Mouse (Mus musculus) heart, embryonic 12.5 days (tissue): Measurements from ENCODE around the gene Jsrp1. TPM values are rescaled to one million over a fixed set of nuclear protein-coding genes. Genes with fewer than 3 reads are reported as not detected.

Source experiments
- ATAC-seq: fragments of 200-750 bp; cut with Nextera tagmentation; 2 replicates; pipeline ENCODE4 v1.8.0; 2017; ENCODE audit warnings: moderate TSS enrichment, moderate library complexity; ENCODE audit not compliant: insufficient number of reproducible peaks, low FRiP score
- H3K27ac ChIP-seq: fragments of 300-500 bp; sonication (generic); 2 replicates; pipeline ENCODE4 v1.5.1; 2016; ENCODE audit warnings: mild to moderate bottlenecking, moderate library complexity; ENCODE audit not compliant: poor library complexity, severe bottlenecking
- H3K27me3 ChIP-seq: fragments of 300-500 bp; sonication (generic); replicated peaks from 2 replicates; pipeline ENCODE4 v1.6.1; 2016; ENCODE audit warnings: mild to moderate bottlenecking, moderate library complexity
- H3K36me3 ChIP-seq: fragments of 300-500 bp; sonication (generic); 2 replicates; pipeline ENCODE4 v1.6.1; 2016; ENCODE audit warnings: mild to moderate bottlenecking, moderate library complexity
- H3K4me1 ChIP-seq: fragments of 300-500 bp; sonication (generic); replicated peaks from 2 replicates; pipeline ENCODE4 v1.6.1; 2016; ENCODE audit warnings: mild to moderate bottlenecking
- H3K4me2 ChIP-seq: fragments of 300-500 bp; sonication (generic); 2 replicates; pipeline ENCODE4 v1.6.1; 2016; ENCODE audit warnings: mild to moderate bottlenecking, moderate library complexity
- H3K4me3 ChIP-seq: fragments of 300-500 bp; sonication (generic); 2 replicates; pipeline ENCODE4 v1.5.1; 2016; ENCODE audit warnings: mild to moderate bottlenecking
- H3K9ac ChIP-seq: fragments of 300-500 bp; sonication (generic); 2 replicates; pipeline ENCODE4 v1.6.1; 2016; ENCODE audit warnings: mild to moderate bottlenecking, moderate library complexity
- H3K9me3 ChIP-seq: fragments of 300-500 bp; sonication (generic); replicated peaks from 2 replicates; pipeline ENCODE4 v1.6.1; 2016; ENCODE audit warnings: mild to moderate bottlenecking, moderate library complexity
- WGBS: fragments of 180-500 bp; shearing (Covaris S2); methylation state at CpG from one replicate; pipeline ENCODE4 v1.1.7; 2016; 5-methylcytosine and 5-hydroxymethylcytosine counted together
- polyA plus RNA-seq: library from polyadenylated mRNA; unstranded; fragments of >200 nt; fragmentation: Nextera tagmentation; extraction: Ambion mirVana; gene quantifications from 2 replicates; pipeline ENCODE4 v1.2.1, GENCODE M21; 2016

Jsrp1 gene
- polyA plus RNA-seq, 1 experiment from 2014 or later: 6.7 TPM

DNA sequence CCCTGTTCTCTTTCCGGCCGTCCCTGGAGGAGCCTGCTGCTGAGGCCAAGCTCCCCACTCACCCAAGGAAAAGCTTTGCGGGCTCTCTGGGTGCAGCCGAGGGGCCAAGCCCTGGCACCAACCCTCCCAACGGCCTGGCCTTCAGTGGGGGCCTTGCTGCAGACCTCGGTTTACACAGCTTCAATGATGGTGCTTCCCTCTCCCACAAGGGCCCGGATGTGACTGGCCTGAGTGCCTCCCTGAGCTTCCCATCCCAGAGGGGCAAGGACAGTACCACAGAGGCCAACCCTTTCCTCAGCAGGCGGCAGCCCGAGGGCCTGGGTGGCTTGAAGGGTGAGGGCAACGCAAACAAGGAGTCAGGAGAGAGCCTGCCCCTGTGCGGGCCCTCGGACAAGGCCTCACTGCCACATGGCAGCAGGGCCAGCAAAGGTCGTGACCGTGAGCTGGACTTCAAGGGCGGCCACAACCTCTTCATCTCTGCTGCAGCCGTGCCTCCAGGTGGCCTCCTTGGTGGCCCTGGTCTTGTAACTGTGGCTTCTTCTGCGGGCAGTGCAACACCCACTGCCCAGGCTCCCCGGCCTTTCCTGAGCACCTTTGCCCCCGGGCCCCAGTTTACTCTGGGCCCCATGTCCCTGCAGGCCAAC is 22.4 kb downstream of the Jsrp1 start:
- H3K9ac ChIP-seq: peak overlapping the region; percentile 54
- no peaks in the 10 kb centered on the region for H3K9me3 ChIP-seq
- peak overlapping the region; percentile 65 for H3K27ac ChIP-seq

DNA sequence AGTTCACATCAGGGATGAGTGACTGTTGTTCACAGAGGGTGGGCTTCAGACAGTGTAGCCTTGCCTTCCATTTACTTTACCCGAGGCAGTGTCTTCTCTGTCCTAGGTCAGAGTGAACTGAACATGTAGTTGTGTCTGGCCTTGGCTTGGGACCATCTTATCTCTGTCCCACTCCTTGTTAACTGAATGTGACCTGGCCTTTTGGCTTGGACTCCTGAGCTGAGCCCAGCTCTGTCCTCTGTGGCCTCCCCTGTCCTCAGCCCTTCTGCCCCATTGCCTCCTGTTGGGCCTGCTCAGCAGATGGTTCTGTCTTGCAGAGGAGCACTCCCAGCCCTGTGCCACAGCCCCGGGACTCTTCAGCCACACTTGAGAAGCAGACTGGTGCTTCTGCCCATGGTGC is 25.8 kb downstream of the Jsrp1 start:
- no peaks in the 10 kb centered on the region for H3K27me3 ChIP-seq
- 89% methylated on average over 2 of the region's 2 CpGs for WGBS

More for the DNA sequence above, 22.4 kb downstream of the Jsrp1 start:
- Histone ChIP-seq H3K27me3 (no peaks in the 10 kb centered on the region), H3K4me1 (peaks cover 24% of the 10 kb centered on the region), H3K36me3 (peaks cover 97% of the 10 kb centered on the region), H3K4me2 (no peak overlapping the region), H3K4me3 (no peak overlapping the region)
- ATAC-seq: no peak
- WGBS: 77% methylated on average over 19 of the region's 19 CpGs

DNA sequence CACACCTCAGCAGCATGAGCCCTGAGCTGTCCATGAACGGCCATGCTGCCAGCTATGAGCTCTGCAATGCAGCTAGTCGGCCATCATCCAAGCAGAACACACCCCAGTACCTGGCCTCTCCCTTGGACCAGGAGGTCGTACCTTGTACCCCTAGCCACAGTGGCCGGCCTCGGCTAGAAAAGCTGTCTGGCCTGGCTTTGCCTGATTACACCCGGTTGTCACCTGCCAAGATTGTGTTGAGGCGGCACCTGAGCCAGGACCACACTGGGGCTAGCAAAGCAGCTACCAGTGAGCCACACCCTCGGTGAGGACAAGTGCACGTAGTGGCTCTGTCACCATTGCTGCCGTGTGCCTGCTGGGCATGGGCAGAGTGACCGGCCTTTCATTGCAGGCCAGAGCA is 27.3 kb downstream of the Jsrp1 start:
- H3K9me3 ChIP-seq: no peaks in the 10 kb centered on the region
- H3K4me1 ChIP-seq: peaks cover 7% of the 10 kb centered on the region
- no peak overlapping the region for H3K9ac ChIP-seq
- peaks cover 98% of the 10 kb centered on the region for H3K36me3 ChIP-seq
- no peak overlapping the region for H3K4me3 ChIP-seq
- 92% methylated on average over 11 of the region's 11 CpGs for WGBS
- no peaks in the 10 kb centered on the region for H3K27me3 ChIP-seq
- H3K27ac ChIP-seq: no peak overlapping the region
- no peak for ATAC-seq
- H3K4me2 ChIP-seq: no peak overlapping the region

More for the DNA sequence above, 25.8 kb downstream of the Jsrp1 start:
- Histone ChIP-seq H3K9ac (no peak overlapping the region), H3K4me3 (no peak overlapping the region), H3K4me2 (no peak overlapping the region), H3K9me3 (no peaks in the 10 kb centered on the region), H3K27ac (no peak overlapping the region), H3K4me1 (peaks cover 23% of the 10 kb centered on the region), H3K36me3 (peaks cover 98% of the 10 kb centered on the region)
- ATAC-seq: no peak

DNA sequence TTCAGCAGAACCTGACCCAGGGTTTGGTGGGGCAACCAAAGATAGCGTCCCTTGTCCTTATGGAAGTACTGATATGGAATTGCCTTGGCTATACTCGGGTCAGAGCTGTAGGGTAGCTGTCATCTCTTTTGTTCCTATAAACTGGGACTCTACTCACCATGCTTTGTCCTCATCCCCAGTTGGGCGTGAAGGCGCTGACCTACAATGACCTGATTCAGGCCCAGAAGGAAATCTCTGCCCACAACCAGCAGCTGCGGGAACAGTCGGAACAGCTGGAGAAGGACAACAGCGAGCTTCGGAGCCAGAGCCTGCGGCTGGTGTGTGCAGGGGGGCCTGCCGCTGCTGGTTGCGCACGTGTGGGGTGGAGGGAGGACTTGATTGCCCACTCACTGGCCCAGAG is 28.4 kb downstream of the Jsrp1 start:
- no peak overlapping the region for H3K9ac ChIP-seq
- ATAC-seq: no peak
- H3K36me3 ChIP-seq: peaks cover 97% of the 10 kb centered on the region
- 88% methylated on average over 12 of the region's 12 CpGs for WGBS
- H3K27me3 ChIP-seq: no peaks in the 10 kb centered on the region
- no peak overlapping the region for H3K27ac ChIP-seq
- no peaks in the 10 kb centered on the region for H3K4me1 ChIP-seq
- no peaks in the 10 kb centered on the region for H3K9me3 ChIP-seq
- no peak overlapping the region for H3K4me2 ChIP-seq
- H3K4me3 ChIP-seq: no peak overlapping the region

DNA sequence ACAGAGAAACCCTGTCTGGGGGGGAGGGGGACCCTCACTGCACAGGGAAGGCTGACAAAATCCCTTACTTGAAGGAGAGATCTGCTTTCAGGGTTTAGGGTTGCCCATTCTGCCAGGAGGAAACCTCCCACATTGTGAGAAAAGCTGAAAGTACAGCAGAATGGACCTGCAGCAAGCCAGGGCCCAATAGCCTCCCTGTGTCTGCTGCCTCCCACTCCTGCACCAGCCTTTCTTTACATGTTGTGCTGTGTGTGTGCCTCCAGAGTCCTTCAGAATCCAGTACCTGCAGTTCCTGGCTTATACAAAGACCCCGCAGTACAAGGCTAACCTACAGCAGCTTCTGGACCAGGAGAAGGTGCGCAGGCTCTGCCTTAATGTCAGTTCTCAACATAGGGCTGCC is 29.0 kb downstream of the Jsrp1 start:
- 85% methylated on average over 2 of the region's 2 CpGs for WGBS
- Histone ChIP-seq H3K36me3 (peaks cover 99% of the 10 kb centered on the region), H3K4me3 (no peak overlapping the region), H3K9me3 (no peaks in the 10 kb centered on the region), H3K4me2 (no peak overlapping the region), H3K27ac (no peak overlapping the region), H3K27me3 (no peaks in the 10 kb centered on the region), H3K4me1 (0 out of 2 replicates have a peak, but pooled peaks cover 3% of the 10 kb centered on the region), H3K9ac (no peak overlapping the region)
- ATAC-seq: no peak

DNA sequence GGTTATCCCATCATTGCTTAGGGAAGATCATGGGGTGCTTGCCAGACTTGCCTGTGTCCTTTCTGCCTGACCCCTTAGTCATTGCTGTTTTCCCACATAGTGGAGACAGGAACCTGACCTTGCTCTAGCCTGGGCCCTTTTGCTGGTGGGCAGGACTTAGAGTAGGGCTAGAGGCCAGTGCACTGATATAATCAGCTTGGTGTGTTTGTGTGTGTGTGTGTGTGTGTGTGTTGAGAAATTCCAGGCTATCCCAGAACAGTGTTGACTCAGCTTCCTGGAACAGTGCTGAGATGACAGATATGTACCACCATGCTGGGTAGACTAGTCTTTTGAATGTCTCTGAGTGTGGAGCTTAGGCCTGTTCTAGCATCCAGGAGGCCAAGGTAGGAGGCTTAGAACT is 33.7 kb downstream of the Jsrp1 start:
- H3K27ac ChIP-seq: no peak overlapping the region
- no peak for ATAC-seq
- H3K4me2 ChIP-seq: no peak overlapping the region
- H3K4me1 ChIP-seq: peaks cover 30% of the 10 kb centered on the region
- H3K9ac ChIP-seq: no peak overlapping the region
- peaks cover 92% of the 10 kb centered on the region for H3K36me3 ChIP-seq
- H3K4me3 ChIP-seq: no peak overlapping the region
- H3K27me3 ChIP-seq: no peaks in the 10 kb centered on the region
- no peaks in the 10 kb centered on the region for H3K9me3 ChIP-seq

DNA sequence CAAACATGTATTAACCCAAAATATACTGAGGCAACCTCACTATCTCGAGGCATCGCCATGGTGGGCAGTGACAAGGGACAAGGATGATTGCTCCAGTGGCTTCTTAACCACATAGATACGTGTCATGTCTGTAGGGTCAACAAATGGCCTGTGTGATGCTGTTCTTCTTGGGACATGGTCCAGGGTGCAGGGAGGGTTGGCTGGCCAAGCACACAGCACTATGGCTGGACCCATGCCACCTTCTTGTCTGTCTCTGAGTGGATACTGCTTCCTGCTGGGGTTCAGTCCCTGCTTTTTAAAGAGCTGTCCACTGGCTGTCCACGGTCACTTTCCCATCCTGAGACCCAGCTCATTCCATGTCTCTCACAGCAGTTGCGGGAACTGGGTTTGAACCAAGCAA is 36.2 kb downstream of the Jsrp1 start:
- 85% methylated on average over 5 of the region's 5 CpGs for WGBS
- no peak overlapping the region for H3K4me2 ChIP-seq
- H3K27me3 ChIP-seq: no peaks in the 10 kb centered on the region
- peaks cover 87% of the 10 kb centered on the region for H3K36me3 ChIP-seq
- no peaks in the 10 kb centered on the region for H3K9me3 ChIP-seq
- no peak overlapping the region for H3K4me3 ChIP-seq
- peaks cover 53% of the 10 kb centered on the region for H3K4me1 ChIP-seq
- no peak for ATAC-seq
- H3K27ac ChIP-seq: no peak overlapping the region
- H3K9ac ChIP-seq: no peak overlapping the region

DNA sequence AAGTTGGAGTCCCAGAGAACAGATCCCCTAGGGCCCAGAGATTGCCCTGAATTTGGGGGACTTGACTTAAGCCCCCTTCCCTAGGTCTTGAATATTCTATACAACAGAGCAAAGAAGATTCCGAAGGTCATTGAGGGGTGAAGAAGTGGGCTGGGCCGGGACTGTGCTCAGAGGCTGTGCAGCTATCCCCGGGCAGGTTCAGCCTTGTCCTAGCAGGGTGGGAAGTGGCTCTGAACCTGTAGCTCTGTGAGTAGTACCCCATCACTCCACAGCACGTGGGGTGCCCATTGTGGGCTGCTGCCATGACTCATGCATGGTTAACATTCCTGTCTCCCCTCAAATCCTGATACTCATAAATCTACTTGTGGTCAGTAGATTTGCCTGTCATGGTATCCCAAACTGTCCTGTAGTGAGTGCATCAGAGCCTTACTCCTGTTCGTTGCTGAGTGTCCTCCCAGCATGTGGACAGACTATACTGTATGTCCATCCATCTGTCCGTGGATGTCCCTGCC is 36.9 kb downstream of the Jsrp1 start:
- Histone ChIP-seq H3K27ac (peak overlapping the region; percentile 25; the same call in 1 of the 2 replicates), H3K4me3 (no peak overlapping the region), H3K27me3 (no peaks in the 10 kb centered on the region), H3K9me3 (no peaks in the 10 kb centered on the region), H3K4me1 (peaks cover 57% of the 10 kb centered on the region), H3K36me3 (peaks cover 87% of the 10 kb centered on the region), H3K9ac (peak overlapping the region; percentile 19), H3K4me2 (no peak overlapping the region)
- WGBS: 81% methylated on average over 6 of the region's 6 CpGs
- ATAC-seq: no peak

DNA sequence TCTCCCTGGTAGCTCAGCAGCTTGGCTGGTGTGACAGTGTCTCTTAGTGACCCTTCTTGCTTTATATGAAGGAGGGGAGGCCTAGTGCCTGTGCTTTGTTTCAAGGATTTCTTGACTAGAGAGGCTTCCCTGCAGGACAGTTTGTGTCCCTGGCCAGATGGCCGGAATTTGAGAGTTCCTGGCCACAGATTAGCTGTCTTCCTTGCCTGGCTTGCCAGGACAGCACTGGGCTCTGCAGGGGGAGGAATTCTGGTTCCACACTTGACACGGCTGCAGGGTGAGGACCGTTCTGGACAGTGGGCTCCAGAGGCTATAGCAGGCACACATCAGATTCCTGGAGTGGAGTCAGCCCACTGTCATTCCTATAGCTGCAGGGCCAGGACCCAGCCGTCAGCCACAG is 37.6 kb downstream of the Jsrp1 start:
- Histone ChIP-seq H3K9me3 (no peaks in the 10 kb centered on the region), H3K4me1 (peaks cover 57% of the 10 kb centered on the region), H3K36me3 (peaks cover 87% of the 10 kb centered on the region), H3K4me3 (no peak overlapping the region), H3K27me3 (no peaks in the 10 kb centered on the region), H3K9ac (peak overlapping the region; percentile 40; the same call in 1 of the 2 replicates), H3K27ac (peak overlapping the region; percentile 33; the same call in 1 of the 2 replicates), H3K4me2 (no peak overlapping the region)
- no peak for ATAC-seq
- WGBS: 71% methylated on average over 4 of the region's 4 CpGs

DNA sequence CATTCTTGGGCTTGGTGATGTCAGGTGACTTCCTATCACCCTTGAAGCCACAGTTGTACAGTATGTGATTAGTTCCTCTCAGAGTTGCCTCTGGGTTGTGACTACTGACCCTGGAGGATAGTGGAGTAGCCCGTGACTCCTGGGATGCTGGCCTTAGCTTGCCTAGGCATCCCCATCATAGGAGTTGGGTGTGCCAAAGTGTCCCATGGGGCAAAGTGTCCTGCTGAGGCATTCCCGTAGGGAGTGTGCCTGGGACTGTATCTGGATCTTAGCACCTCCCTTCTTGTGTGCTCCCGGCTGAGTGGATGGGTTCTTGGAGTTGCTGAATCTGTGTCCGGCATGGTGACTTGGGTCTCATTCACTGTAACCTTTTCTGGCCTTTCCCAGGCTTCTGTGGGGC is 38.3 kb downstream of the Jsrp1 start:
- Histone ChIP-seq H3K4me2 (no peak overlapping the region), H3K4me1 (peaks cover 57% of the 10 kb centered on the region), H3K4me3 (no peak overlapping the region), H3K27me3 (no peaks in the 10 kb centered on the region), H3K27ac (peak overlapping the region; percentile 79), H3K9ac (peak overlapping the region; percentile 38), H3K9me3 (no peaks in the 10 kb centered on the region), H3K36me3 (peaks cover 88% of the 10 kb centered on the region)
- ATAC-seq: peak; percentile 17; the same call in 1 of the 2 replicates
- 62% methylated on average over 4 of the region's 4 CpGs for WGBS

DNA sequence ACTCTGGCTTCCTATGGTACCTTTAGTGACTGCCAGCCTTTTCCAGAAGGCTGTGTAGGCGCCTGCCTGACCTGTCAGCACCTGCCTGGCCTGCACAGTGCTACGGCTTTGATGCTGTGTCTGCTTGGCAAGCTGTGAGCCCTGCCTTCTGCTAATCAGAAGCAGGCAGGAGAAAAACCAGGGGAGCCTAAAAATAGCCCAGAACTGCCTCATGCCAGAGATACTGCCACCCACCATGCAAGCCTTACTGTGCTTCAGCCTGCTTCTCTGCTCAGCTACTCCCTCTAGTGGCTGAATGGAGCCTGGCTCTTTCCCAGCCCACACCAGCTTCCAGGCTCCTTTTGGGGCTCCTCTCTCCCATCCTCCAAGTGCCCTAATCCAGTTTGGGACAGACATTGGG is 38.7 kb downstream of the Jsrp1 start:
- H3K27ac ChIP-seq: peak overlapping the region; percentile 97
- WGBS: 18% methylated on average over 2 of the region's 2 CpGs
- H3K4me2 ChIP-seq: peak overlapping the region; percentile 29; the same call in 1 of the 2 replicates
- H3K9ac ChIP-seq: peak overlapping the region; percentile 53
- peak; percentile 85 for ATAC-seq
- H3K9me3 ChIP-seq: no peaks in the 10 kb centered on the region
- H3K27me3 ChIP-seq: no peaks in the 10 kb centered on the region
- H3K4me3 ChIP-seq: no peak overlapping the region
- H3K4me1 ChIP-seq: peaks cover 57% of the 10 kb centered on the region
- peaks cover 88% of the 10 kb centered on the region for H3K36me3 ChIP-seq

DNA sequence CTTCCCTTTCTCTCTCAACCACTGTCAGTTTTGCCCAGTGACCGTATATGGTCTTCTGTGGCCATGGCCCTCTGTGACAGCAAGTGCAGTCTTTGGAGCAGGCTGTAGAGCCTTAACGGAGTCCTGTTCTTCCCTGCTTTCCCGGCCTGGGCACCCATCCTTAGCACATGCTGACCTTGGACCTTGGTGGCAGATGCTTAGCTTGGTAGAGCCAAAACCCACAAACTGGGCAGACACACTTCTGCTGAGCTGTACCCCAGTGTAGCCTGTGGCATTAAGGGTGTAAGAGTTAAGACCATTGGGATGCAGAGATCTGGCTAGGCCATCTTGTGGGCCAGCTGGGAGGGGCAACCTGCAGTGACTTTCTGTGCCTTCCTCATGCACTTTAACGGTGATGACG is 39.5 kb downstream of the Jsrp1 start:
- Histone ChIP-seq H3K36me3 (peaks cover 86% of the 10 kb centered on the region), H3K4me2 (peak overlapping the region; percentile 29), H3K4me3 (no peak overlapping the region), H3K27ac (peak overlapping the region; percentile 97), H3K27me3 (no peaks in the 10 kb centered on the region), H3K4me1 (peaks cover 50% of the 10 kb centered on the region), H3K9me3 (no peaks in the 10 kb centered on the region), H3K9ac (peak overlapping the region; percentile 53; the same call in 1 of the 2 replicates)
- 44% methylated on average over 5 of the region's 5 CpGs for whole genome bisulfite sequencing
- ATAC-seq: no peak
